Mouse (Mus musculus) T-cell, adult 2 months (primary cell): ENCODE measurements around the gene Ptgs2.

Experiments
- DNase-seq: peaks from one replicate; pipeline ENCODE4 v3.0.0; 2022; ENCODE audit warnings: low spot score

Gene Ptgs2

GRCm38 (mm10) chr1:150151411-150151810, 51.6 kb downstream of the Ptgs2 start:
- no peak for DNase-seq
